Mouse (Mus musculus) thymus, postnatal 14 days (tissue): ENCODE measurements around the gene Pecr.

Source experiments
- DNase-seq: peaks from one replicate; pipeline ENCODE4 v3.0.0; 2021

Pecr gene

GRCm38 (mm10) chr1:72228974-72229373, 55.1 kb downstream of the Pecr start:
- no peak for DNase-seq

- no peak for DNase-seq
These were observed 56.6 kb downstream of the Pecr start for GRCm38 (mm10) chr1:72227546-72227945.

DNA sequence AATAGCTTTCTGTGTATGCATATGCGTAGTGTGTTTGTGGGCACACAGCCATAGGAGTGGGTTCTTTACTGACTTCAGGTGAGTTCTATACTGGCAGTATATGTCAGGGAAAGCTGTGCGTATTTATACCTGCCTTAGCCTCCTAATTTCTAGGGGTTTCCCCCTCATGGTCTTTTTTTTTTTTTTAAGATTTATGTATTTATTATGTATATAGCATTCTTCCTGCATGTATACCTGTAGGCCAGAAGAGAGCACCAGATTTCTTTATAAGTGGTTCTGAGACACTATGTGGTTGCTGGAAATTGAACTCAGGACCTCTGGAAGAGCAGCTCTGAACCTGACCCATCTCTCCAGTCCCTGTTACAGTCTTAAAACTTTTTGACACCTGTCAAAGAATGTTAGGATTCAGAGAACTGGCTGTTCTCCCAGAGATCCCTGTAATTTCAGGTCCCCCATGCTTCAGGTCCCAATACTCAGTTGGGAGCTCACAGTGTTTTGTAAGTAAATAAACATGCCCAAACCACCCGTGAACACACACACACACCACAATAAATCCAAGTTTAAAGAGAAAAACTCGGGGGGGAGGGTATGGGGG, 57.1 kb downstream of the Pecr start:
- no peak for DNase-seq

GRCm38 (mm10) chr1:72226172-72226886, 57.8 kb downstream of the Pecr start:
- peak; percentile 35 for DNase-seq

- DNase-seq = peak; percentile 91
These were observed 58.4 kb downstream of the Pecr start for GRCm38 (mm10) chr1:72225720-72226171.

DNA sequence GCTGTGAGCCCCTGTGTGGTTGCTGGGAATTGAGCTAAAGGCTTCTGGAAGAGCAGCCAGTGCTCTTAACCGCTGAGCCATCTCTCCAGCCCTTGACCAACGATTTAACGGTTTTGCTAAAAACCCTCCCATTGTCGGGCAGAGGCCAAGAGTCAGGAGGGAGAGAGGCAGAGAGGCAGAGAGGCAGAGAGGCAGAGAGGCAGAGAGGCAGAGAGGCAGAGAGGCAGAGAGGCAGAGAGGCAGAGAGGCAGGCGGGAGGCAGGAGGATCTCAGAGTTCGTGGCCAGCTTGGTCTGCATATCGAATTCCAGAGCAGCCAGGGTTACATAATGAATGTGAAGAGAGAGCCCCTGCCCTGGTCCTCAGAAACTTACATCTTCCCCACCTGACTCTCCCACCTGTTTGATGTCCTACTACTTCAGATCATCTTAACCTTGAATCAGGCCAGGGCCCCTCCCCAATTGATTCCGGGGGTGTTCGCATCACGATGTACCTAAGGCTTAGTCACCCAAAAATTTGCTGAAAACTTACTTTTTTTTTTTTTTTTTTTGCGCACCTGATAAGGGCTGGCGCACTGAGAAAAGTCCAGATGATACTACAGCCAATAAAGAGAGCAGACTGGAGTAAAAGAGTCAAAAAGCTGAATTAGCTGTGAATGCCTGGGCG, 58.9 kb downstream of the Pecr start:
- DNase-seq = peak; percentile 17

- no peak for DNase-seq
These were observed 64.1 kb downstream of the Pecr start for GRCm38 (mm10) chr1:72220008-72220407.

GRCm38 (mm10) chr1:72219116-72219515, 65.0 kb downstream of the Pecr start:
- no peak for DNase-seq

DNA sequence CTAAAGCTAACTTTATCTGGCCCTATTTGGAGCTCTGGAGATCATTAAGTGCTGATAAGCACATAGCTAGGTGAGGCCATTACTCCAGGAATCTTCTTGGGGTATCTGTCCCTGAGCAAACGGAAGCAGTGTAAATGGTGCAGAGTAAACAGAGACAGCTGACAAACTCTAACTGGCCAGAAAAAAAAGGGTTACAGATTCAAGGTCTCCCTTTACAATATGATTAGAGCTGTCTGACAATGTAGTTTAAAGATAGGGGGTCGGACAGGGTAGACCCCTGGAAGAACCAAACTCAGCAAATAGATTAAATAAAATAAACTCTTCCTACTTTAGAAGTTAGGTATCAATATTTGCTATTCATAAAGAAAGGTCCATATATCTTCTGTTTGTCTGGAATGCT, 65.5 kb downstream of the Pecr start:
- no peak for DNase-seq

- DNase-seq = no peak
These were observed 67.4 kb downstream of the Pecr start for GRCm38 (mm10) chr1:72216761-72217160.

DNA sequence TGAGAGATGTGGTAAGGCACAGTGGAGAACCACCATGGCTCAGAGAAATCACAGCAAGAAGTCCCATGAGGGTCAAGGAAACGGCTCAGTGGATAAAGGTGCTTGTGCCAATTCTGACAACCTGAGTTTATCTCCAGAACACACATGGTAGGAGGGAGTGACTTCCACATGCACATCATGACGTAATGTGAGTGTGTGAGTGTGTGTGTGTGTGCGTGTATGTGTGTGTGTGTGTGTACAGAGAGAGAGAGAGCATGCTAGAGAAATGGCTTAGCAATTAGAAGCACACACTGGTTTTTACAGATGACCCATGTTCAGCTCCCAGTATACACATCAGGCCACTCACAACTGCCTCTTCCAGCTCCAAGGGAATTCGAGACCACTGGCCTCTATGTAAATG, 68.9 kb downstream of the Pecr start:
- DNase-seq = no peak

GRCm38 (mm10) chr1:72214470-72214961, 69.6 kb downstream of the Pecr start:
- DNase-seq = no peak

GRCm38 (mm10) chr1:72213954-72214353, 70.2 kb downstream of the Pecr start:
- no peak for DNase-seq

DNA sequence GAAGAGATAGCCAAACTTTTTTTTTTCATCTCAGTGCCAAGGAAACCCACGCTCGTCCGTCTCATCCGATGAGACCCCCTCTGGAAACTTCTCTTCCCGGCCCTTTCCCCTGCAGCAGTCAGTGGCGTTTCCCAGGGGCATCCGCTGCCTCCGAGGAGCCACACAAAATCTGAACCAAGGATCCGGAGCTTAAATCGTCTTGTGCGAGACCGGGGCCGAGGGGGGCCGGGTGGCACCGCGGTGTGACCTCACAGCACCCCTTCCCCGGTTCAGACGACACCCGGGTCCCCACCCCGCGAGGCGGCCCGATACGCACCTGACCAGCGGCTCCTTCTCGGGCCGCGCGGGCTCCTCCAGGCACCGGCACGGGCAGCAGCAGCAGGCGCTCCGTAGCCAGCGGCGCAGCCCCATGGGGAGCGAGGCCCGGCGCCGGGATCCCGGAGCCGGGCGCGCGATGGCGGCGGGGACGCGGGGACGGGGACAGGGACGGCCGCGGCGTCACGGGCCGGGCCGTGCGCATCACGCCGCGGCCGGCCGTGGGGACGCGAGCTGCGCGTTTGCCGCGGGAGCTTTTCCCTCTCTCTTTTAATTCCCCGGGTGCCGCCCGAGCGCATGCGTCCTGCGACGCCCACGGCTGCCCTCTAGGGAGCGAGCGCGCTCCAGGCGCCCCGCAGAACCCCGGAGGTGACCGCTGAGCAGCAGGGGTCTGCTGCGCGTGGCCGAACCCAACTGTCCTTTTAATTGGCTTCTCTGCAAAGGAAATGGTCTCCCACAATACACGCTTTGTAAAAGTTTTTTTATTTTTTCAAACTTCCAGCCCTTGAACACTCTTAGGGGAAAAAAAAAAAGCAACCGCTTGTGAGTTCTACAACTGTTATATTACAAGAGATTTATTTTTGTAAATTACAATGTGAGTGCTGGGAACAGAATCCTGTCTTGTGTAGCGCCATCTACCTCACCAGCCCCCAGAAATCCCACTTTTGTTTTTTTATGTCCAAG, 72.1 kb downstream of the Pecr start, which contains the start of gene Mreg:
TSS of gene Mreg (minus strand) at position 607 of the 999 bp plus-strand sequence.
- peak; percentile 48 for DNase-seq

- DNase-seq = no peak
These were observed 73.1 kb downstream of the Pecr start for GRCm38 (mm10) chr1:72210803-72211679.
